Mouse (Mus musculus): ENCODE data around the gene Pgpep1. TPM values are rescaled to one million over a fixed set of nuclear protein-coding genes. Genes with fewer than 3 reads are reported as not detected.

Gene Pgpep1
- total RNA-seq, 4 experiments from 2014 or later, result 19.8 to 34.7 (median 23.3) TPM

Other genes starting within 250 kb of the Pgpep1 start
- 100 to 1,000 TPM; 154 to 203 (median 177) TPM for gene Crtc1, start 220.8 kb downstream of the Pgpep1 start, total RNA-seq (2022)
- 10 to 100 TPM; 48.4 to 56.6 (median 53.1) TPM for gene Klhl26, start 183.4 kb downstream of the Pgpep1 start, total RNA-seq (2022)
- 100 to 1,000 TPM; 284 to 307 (median 293) TPM for gene Tmem59l, start 173.0 kb downstream of the Pgpep1 start, total RNA-seq (2022)
- 10 to 100 TPM; 20.4 to 31.5 (median 30.1) TPM for gene Crlf1, start 167.2 kb downstream of the Pgpep1 start, total RNA-seq (2022)
- gene Rex1bd, start 153.6 kb downstream of the Pgpep1 start, total RNA-seq (2022), result 100 to 1,000 TPM in 2 of 4 experiments, 10 to 100 TPM in 2; 86.4 to 104 (median 97.3) TPM
- gene Uba52, start 149.6 kb downstream of the Pgpep1 start, total RNA-seq (2022), result 1,000 to 10,000 TPM in 2 of 4 experiments, 100 to 1,000 TPM in 2; 772 to 1,065 (median 933) TPM
- gene Fkbp8, start 132.7 kb downstream of the Pgpep1 start, total RNA-seq (2022), result 100 to 1,000 TPM; 420 to 440 (median 425) TPM
- gene Kxd1, start 132.4 kb downstream of the Pgpep1 start, total RNA-seq (2022), result 10 to 100 TPM; 36.7 to 46.9 (median 39.6) TPM
- gene Ell, start 120.9 kb downstream of the Pgpep1 start, total RNA-seq (2022), result 10 to 100 TPM; 19.6 to 22.0 (median 20.8) TPM
- 10 to 100 TPM; 42.8 to 55.9 (median 51.8) TPM for gene Isyna1, start 66.0 kb downstream of the Pgpep1 start, total RNA-seq (2022)
- gene Ssbp4, start 51.5 kb downstream of the Pgpep1 start, total RNA-seq (2022), result 100 to 1,000 TPM; 196 to 262 (median 224) TPM
- gene Lrrc25, start 44.2 kb downstream of the Pgpep1 start, total RNA-seq (2022), result 1 to 10 TPM in 2 of 4 experiments, under 1 TPM in 2; 0.24 to 1.6 (median 1.1) TPM
- gene Gdf15, start 27.9 kb downstream of the Pgpep1 start, total RNA-seq (2022), result not detected
- 10 to 100 TPM; 57.1 to 66.2 (median 64.1) TPM for gene Lsm4, start 12.9 kb upstream of the Pgpep1 start, total RNA-seq (2022)
- 100 to 1,000 TPM; 149 to 190 (median 160) TPM for gene Jund, start 38.6 kb upstream of the Pgpep1 start, total RNA-seq (2022)
- under 1 TPM in 2 of 4 experiments, not detected in 2; 0.14 to 0.16 TPM for gene Iqcn, start 43.1 kb upstream of the Pgpep1 start, total RNA-seq (2022)
- gene Gm3336, start 58.2 kb upstream of the Pgpep1 start, total RNA-seq (2022), result not detected
- 1 to 10 TPM; 1.1 to 2.9 (median 1.5) TPM for gene Pde4c, start 63.3 kb upstream of the Pgpep1 start, total RNA-seq (2022)
- 100 to 1,000 TPM; 732 to 771 (median 756) TPM for gene Rab3a, start 94.3 kb upstream of the Pgpep1 start, total RNA-seq (2022)
- 10 to 100 TPM; 30.3 to 38.5 (median 31.7) TPM for gene Mpv17l2, start 100.6 kb upstream of the Pgpep1 start, total RNA-seq (2022)
- 100 to 1,000 TPM; 145 to 157 (median 153) TPM for gene Pik3r2, start 116.3 kb upstream of the Pgpep1 start, total RNA-seq (2022)
- gene Mast3, start 144.7 kb upstream of the Pgpep1 start, total RNA-seq (2022), result 100 to 1,000 TPM; 340 to 427 (median 396) TPM
- 1 to 10 TPM in 1 of 4 experiments, under 1 TPM in 3; 0.83 to 1.1 (median 0.85) TPM for gene Il12rb1, start 148.1 kb upstream of the Pgpep1 start, total RNA-seq (2022)
- gene Arrdc2, start 179.3 kb upstream of the Pgpep1 start, total RNA-seq (2022), result 10 to 100 TPM; 14.8 to 25.8 (median 21.3) TPM
- gene Kcnn1, start 202.9 kb upstream of the Pgpep1 start, total RNA-seq (2022), result 10 to 100 TPM; 16.5 to 20.0 (median 16.6) TPM
- gene Ccdc124, start 213.5 kb upstream of the Pgpep1 start, total RNA-seq (2022), result 10 to 100 TPM; 69.8 to 87.9 (median 78.7) TPM
- 10 to 100 TPM; 10.5 to 12.3 (median 11.0) TPM for gene Slc5a5, start 232.4 kb upstream of the Pgpep1 start, total RNA-seq (2022)
- 100 to 1,000 TPM; 619 to 893 (median 714) TPM for gene Rpl18a, start 237.0 kb upstream of the Pgpep1 start, total RNA-seq (2022)
- 10 to 100 TPM; 85.7 to 93.1 (median 88.8) TPM for gene Map1s, start 245.5 kb upstream of the Pgpep1 start, total RNA-seq (2022)